Mouse (Mus musculus) thymus, adult 18-20 months (tissue): ENCODE data around the gene Pou2af1.
A peak's percentile ranks its signal among the peaks of the same experiment; 100 is the strongest.

Source experiments
- DNase-seq, 2 experiments: peaks; one replicate each; pipeline ENCODE4 v3.0.0; 2022; ENCODE audit warnings: mixed read lengths in 2 of 2

Gene Pou2af1

DNA sequence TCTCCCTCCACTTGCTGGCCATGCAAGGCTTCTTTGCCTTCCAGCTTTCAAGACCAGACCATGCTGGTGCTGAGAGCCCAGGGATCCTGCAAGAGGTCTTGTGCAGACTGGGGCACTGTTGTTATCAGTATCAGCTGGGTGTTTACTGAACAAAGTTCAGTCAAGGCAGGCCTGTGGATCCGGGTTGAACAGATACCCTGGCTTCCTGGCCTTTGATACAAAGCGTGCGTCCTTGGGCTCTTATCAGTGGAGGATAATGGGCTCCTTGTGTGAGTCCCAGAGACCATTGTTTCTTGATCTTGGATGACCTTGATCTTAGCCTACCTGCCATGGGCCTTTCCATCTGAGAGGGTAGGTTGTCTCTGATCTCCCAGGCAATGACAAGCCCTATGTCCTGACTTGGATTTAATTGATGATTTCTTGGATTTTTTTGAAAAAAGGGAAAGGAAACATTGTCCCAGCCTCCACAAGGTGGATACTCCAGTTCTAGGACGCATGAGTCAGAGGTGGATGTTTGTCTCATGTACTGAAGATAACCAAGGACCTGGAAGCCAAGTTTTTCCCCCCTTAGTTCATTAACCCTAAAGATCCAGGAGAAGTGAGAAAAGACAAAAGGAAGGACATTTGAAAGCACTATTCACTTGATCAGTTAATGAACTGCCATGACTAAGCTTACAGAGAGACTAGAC, 17.3 kb downstream of the Pou2af1 start:
- no peak for DNase-seq

DNA sequence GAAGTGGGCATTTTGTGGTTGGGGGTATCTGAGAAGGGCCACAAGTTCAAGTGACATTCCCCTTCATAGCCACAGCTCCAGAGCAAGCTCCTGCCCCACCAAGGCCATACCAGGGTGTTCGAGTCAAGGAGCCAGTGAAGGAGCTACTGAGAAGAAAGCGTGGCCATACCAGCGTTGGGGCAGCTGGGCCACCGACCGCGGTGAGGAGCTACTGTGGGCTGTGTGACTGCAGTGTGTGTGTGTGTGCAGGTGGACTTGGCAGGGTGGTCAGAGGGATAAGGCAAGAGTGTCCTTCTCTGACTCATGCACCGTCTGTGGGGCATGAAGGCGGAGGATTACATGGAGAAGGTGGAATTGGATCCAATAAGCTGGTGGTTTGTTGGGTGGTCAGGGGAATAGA, 18.7 kb downstream of the Pou2af1 start:
- DNase-seq = no peak

- DNase-seq = no peak
These were observed 25.4 kb downstream of the Pou2af1 start for GRCm38 (mm10) chr9:51238741-51239385.

DNA sequence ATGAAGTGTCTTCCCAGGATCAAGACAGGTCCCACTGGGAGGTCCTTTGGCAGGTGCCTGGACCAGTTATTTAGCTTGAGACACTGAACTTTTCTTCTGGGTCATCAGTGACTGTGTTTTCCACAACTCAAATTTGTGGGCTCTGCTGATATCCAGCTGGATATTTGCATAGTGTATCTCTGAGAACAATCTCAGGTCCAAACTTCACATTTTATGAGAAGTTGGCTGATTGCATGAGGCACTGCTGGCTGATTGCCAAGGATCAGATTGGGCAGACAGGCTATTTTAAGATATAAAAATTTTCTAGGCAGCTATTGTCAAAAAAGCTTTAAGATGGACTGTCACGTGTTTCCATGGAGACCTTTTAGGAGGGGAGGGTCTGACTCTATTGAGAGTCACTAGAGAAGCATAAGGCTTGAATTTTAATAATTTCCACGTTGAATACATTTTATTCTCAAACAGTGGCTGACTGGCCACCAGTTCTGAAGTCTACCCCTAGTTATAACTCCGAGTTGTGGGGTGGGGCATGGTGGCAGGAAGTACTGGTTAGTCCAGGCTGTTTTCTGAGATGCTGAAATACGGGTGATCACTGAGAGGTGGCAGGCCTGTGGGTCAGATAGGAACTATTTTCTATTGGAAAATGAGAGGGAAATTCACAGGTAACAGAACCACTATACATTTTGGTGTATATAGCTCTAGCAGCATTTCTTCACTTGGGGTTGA, 43.4 kb downstream of the Pou2af1 start:
- no peak for DNase-seq

GRCm38 (mm10) chr9:51258426-51258825, 44.9 kb downstream of the Pou2af1 start:
- no peak for DNase-seq

DNA sequence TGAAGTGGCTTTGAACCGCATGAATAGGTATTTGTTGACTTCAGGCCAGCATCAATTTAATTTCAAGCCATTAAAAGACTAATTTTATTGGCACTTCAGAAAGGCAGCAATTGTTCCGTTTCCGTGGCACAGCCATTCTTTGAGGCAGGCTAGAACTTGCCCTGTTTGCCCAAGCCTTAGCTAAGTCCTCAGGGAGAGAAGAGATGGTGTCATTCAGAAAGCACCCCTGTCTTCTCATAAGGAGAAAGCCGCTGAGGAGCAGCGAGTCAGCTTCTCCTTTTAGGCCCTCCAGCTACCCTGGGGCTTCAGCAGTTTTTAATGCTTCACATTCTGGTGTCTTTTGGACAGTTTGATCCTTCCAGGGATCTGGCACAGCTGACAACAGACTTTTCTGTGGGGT, 55.3 kb downstream of the Pou2af1 start:
- no peak for DNase-seq

- DNase-seq = no peak
These were observed 57.6 kb downstream of the Pou2af1 start for GRCm38 (mm10) chr9:51271073-51271472.

DNA sequence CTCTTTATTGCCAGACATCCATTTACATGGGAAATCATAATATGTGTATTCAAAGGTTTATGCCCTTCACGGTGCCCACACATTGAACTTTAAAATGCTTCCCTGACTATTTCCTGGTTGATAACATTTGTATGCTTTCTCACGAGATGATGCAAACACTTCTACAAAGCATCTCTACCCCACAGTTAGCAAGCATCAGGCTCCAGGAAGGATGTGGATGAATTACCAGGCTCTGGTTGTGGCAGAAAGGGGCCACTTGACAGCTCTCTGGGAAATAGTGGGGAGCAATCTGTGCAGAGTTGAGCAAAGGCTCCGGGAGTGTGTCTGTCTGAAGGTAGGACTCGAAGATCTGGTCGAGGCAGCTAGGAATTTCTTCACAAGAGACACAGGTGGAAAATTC, 58.6 kb downstream of the Pou2af1 start:
- no peak for DNase-seq

DNA sequence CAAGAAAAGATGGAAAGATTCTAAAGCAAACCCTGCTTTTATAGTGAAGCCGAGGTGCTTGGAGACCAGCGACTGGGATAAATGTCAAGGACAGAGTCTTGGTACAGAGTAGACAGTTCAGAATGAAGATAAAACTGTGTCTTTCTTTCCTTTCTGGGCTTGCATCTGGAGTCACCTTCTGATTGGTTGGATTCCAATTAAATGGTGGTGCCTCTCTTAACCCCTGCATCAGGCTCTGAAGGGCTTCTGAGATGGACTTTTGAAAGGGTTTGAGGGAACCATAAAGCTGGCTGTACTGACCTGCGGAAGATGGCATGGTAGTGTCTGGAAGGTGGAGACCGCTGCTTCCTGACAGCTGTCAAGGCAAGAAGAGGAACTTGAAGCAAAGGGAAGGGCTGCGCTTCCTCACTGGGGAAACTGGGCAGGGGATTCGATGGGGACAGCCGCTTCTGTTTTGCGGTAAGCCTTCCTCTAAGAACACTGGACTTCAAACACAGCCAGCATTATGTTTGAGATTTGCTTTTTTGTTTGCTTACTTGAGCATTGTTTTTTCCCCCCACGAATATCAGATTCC, 60.2 kb downstream of the Pou2af1 start:
- DNase-seq = no peak

DNA sequence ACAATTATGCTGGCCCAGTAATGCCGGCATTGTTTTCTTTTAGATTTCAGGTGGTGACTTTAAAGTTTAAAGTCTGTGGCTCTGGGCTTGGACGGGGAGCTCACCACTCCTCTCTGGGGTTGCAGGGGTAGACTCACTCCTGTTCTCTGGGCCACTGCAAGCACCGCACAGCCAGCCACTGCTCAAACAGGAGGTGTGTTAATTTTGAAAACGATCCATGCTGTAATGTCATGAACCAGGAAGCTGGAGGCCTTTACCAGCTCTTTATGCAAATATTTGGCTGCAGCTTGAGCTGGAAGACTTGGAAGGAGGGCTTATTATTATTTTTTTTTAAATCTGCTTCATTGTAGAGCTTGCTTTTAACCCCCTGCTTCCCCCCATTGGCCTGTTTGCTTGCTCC, 61.2 kb downstream of the Pou2af1 start:
- DNase-seq = no peak

DNA sequence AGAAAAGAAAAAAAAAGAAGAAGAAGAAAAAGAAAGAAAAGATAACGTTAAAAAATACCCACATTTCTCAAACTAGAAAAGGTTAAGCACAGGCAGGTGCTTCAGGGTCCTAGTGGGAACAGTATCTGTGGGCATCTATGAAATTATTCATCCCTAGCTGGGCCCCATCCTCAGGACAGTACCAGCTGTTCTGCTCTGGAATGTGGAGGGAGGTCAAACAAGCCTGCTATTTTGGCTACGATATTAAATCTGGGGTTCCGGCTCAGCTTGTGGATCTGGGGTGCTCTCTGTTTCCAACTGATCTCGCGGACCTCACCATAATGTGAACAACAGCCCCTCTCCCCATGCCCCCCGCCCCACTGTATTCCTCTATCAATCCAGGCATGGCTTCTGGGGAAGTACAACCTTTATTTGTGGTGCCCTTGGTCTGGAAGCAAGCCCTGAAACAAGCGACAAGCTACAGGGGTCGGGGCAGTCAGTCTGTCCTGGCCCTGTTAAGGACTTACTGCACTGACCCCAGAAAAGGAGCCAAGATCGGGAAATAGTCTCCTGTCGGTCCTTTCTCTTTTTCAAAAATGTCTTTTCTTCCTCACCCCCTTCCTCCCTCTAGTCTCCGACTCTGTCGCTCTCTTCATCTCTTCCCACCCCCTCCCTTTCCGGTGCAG, 64.5 kb downstream of the Pou2af1 start:
- DNase-seq = no peak

DNA sequence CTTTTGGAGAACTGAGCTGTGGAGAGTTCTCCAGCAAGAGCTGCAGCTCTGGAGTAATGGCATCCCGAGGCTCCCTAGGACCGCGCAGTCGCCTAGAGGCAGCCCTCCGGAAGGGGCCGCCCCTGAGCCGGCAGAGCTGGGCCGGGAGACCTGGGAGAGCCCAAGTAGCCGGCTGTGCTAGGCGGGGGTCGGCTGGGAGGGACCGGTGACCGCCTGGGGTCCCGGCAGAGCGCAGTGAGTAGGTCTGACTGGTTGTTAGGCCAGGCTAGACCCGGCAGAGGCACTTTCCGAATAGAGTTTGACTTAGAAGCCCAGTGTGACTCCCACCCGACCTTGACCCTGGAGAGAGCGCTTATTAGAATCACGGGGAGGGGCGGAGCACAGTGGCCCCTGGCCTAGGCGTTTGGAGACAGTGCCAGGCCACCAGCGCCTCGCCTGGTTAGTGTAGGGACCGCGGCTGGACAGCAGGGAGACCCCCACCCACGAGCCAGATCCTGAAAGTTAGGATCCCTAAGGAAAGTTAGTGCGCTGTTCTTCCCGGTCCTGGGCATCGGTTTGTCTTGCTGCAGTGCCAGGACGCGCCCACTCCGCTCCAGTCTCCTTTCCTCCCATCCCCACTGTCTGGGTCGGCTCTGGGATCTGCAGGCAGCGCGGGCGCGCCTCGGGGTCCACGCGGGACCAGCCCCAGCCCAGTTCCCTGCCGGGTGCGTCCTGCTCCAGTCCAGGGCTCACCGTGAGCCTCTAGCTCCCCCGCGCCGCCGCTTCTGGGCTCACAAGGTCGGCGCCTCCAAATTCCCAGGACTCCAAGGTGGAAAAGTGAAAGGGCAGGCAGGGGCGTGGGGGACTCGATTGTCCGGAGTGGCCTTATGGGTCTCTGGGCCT, 65.2 kb downstream of the Pou2af1 start, which contains the start of gene Colca2:
TSS of gene Colca2 (minus strand) at position 70 of the 882 bp plus-strand sequence.
- DNase-seq = peak; percentile 23 to 25

- no peak for DNase-seq
These were observed 72.6 kb downstream of the Pou2af1 start for GRCm38 (mm10) chr9:51286079-51286478.
